Mouse (Mus musculus) v-Abl transformed pro-B cells (cell line): ENCODE results near the gene Zdhhc13.

Source experiments
- in situ Hi-C, 2 experiments: fragments of 400-800 bp; cut with MboI; formaldehyde crosslinking; loops; one replicate each; pipeline ENCODE4 v1.15.1; 2025; ENCODE audit not compliant: unreplicated experiment in 2 of 2

Gene Zdhhc13

GRCm38 (mm10) chr7:48788851-48789572 is at the start of gene Zdhhc13:
TSS of gene Zdhhc13 (plus strand) at chr7:48789003.
- in situ Hi-C loops = loop anchor here (5.0 to 25.0 kb wide), 3 partner anchors 37 to 998 kb away; partner anchors contain the start of gene Prmt3 (in 1 of the 2)

GRCm38 (mm10) chr7:48749298-48750163 is 39.3 kb upstream of the Zdhhc13 start:
- in situ Hi-C loops = loop anchor here (5.0 to 25.0 kb wide), 11 partner anchors 38 to 1787 kb away; partner anchors contain the start of genes Htatip2 (in 1 of the 2), Uevld (in 1 of the 2) and Zdhhc13 (in 1 of the 2)

GRCm38 (mm10) chr7:48750164-48750809 is 38.5 kb upstream of the Zdhhc13 start:
- in situ Hi-C loops = loop anchor here (5.0 to 25.0 kb wide), 9 partner anchors 37 to 1788 kb away; partner anchors contain the start of genes Htatip2 (in 1 of the 2), Uevld (in 1 of the 2) and Zdhhc13 (in 1 of the 2)

GRCm38 (mm10) chr7:48751222-48751621 is 37.6 kb upstream of the Zdhhc13 start:
- in situ Hi-C loops = loop anchor here (5.0 to 25.0 kb wide), 9 partner anchors 36 to 1789 kb away; partner anchors contain the start of genes Htatip2 (in 1 of the 2), Uevld (in 1 of the 2) and Zdhhc13 (in 1 of the 2)

- in situ Hi-C loops = loop anchor here (5.0 to 25.0 kb wide), 9 partner anchors 33 to 1792 kb away; partner anchors contain the start of genes Htatip2 (in 1 of the 2), Uevld (in 1 of the 2) and Zdhhc13 (in 1 of the 2)
Observed at GRCm38 (mm10) chr7:48754415-48754974, 34.3 kb upstream of the Zdhhc13 start.

- in situ Hi-C loops = loop anchor here (10.0 to 25.0 kb wide), 3 partner anchors 669 to 1794 kb away; partner anchors contain the start of genes Htatip2 (in 1 of the 2) and Uevld (in 1 of the 2)
Observed at GRCm38 (mm10) chr7:48755825-48756224, 33.0 kb upstream of the Zdhhc13 start.

- in situ Hi-C loops = loop anchor here (10.0 to 25.0 kb wide), 3 partner anchors 668 to 1794 kb away; partner anchors contain the start of genes Htatip2 (in 1 of the 2) and Uevld (in 1 of the 2)
Observed at GRCm38 (mm10) chr7:48756306-48756931, 32.4 kb upstream of the Zdhhc13 start.

GRCm38 (mm10) chr7:48758083-48758482 is 30.7 kb upstream of the Zdhhc13 start:
- in situ Hi-C loops = loop anchor here (10.0 to 25.0 kb wide), 3 partner anchors 667 to 1796 kb away; partner anchors contain the start of genes Htatip2 (in 1 of the 2) and Uevld (in 1 of the 2)

DNA sequence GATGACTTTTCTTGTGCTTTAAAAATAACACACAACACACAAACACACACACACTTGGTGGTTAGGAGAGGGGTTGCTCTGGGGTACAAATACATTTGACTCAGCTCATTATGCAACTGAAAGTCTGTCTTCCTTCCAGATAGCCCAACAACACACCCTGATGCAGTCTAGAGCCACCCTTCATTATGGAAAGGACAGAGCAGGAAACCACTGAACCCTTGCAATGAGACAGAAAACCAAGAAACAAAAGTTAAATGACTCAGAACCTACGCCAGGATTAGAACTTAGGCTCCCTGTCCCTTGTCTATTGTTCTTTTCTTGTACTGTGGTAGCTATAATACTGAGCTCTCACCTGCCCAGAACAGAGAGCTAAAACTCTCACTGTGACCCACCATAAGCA is 28.0 kb upstream of the Zdhhc13 start:
- in situ Hi-C loops = loop anchor here in 1 of 2 experiments (25.0 kb wide), 1 partner anchor 1798 kb away; the partner anchor contains the start of gene Uevld

- in situ Hi-C loops = loop anchor here in 1 of 2 experiments (25.0 kb wide), 1 partner anchor 1800 kb away; the partner anchor contains the start of gene Uevld
Observed at GRCm38 (mm10) chr7:48762289-48762688, 26.5 kb upstream of the Zdhhc13 start.

- in situ Hi-C loops = loop anchor here in 1 of 2 experiments (25.0 kb wide), 1 partner anchor 1800 kb away; the partner anchor contains the start of gene Uevld
Observed at GRCm38 (mm10) chr7:48762721-48763120, 26.1 kb upstream of the Zdhhc13 start.

- in situ Hi-C loops = loop anchor here in 1 of 2 experiments (25.0 kb wide), 1 partner anchor 1804 kb away; the partner anchor contains the start of gene Uevld
Observed at GRCm38 (mm10) chr7:48765959-48766358, 22.8 kb upstream of the Zdhhc13 start.

GRCm38 (mm10) chr7:48769721-48770120 is 19.1 kb upstream of the Zdhhc13 start:
- in situ Hi-C loops = loop anchor here in 1 of 2 experiments (25.0 kb wide), 1 partner anchor 1807 kb away; the partner anchor contains the start of gene Uevld

DNA sequence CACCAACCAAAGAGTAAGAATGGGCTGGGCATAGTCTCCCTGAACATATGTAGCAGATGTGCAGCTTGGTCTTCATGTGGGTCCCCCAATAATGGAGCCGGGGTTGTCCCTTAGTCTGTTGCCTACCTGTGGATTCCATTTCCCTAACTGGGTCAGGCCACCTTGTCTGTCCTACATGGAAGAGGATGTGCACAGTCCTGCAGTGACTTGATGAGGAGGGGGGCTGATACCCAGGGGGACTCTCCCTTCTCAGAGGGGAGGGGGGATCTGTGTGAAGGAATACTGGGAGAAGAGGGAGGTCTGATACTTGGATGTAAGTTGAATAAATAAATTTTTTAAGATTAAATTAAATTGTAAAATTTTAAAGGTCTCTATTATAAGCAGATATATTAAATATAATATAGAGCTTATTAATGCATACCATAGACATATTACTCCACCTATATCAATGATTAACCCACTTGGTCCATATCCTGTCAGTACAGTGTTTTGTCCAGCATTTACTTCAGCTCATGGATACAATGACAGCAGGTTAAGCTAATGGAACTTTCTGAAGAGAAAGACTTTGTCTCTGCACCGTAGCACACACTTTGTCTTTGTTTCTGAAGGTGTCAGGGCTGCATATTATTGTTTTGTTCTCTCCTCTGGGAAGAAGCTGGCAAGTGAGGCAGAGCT is 16.6 kb upstream of the Zdhhc13 start:
- in situ Hi-C loops = loop anchor here in 1 of 2 experiments (25.0 kb wide), 1 partner anchor 1810 kb away; the partner anchor contains the start of gene Uevld

GRCm38 (mm10) chr7:48773333-48773732 is 15.5 kb upstream of the Zdhhc13 start:
- in situ Hi-C loops = loop anchor here in 1 of 2 experiments (25.0 kb wide), 1 partner anchor 1811 kb away; the partner anchor contains the start of gene Uevld

DNA sequence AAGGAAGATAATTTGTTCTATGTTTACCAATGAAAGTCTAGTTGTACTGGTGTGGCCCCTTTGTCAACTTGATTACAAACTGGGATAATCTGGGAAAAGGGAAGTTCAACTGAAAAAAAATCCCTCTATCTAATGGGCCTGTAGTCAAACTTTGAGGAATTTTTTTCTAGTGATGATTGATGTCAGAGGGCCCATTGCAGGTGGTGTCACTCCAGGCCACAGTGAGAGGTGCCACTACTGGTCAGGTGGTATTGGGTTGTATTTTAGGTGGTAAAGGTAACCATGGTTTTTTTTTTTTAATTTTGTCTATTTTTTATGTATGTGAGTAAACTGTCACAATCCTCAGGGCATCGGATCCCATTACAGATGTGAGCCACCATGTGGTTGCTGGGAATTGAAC is 14.2 kb upstream of the Zdhhc13 start:
- in situ Hi-C loops = loop anchor here (25.0 kb wide), 2 partner anchors 1013 to 1812 kb away; partner anchors contain the start of genes Prmt3 (in 1 of the 2) and Uevld (in 1 of the 2)

DNA sequence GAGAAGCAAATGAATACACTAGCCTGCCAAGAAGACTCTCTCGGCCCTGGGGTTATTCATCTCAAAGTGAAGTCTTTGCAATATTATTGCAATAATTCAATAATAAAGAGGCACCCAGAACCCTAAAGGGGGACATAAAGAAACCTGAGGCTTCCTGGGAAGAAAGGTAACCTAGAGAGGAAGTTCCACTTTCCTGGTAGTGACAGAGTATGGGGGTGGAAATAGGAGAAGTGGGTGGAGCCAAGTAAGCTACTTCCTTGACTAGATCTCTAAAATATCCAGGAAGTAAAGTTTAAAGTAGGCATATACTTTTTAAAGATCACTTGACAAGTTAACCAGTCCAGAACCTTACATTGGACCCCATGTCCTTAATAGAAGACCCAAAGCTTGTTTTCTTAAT is 13.4 kb upstream of the Zdhhc13 start:
- in situ Hi-C loops = loop anchor here in 1 of 2 experiments (25.0 kb wide), 1 partner anchor 1012 kb away; the partner anchor contains the start of gene Prmt3
